Mouse (Mus musculus) embryonic fibroblast, embryonic 13.5 days (primary cell): ENCODE measurements around the gene Lrriq4.

Source experiments
- CTCF ChIP-seq: IDR thresholded peaks from 2 replicates; pipeline ENCODE4 v1.5.1; 2011; ENCODE audit warnings: mild to moderate bottlenecking, control low read depth, low read length, moderate library complexity, borderline replicate concordance; ENCODE audit not compliant: insufficient read depth
- POLR2A ChIP-seq: IDR thresholded peaks from 2 replicates; pipeline ENCODE4 v1.6.1; 2011; ENCODE audit warnings: low read depth, mild to moderate bottlenecking, control low read depth, low read length, moderate library complexity

DNA sequence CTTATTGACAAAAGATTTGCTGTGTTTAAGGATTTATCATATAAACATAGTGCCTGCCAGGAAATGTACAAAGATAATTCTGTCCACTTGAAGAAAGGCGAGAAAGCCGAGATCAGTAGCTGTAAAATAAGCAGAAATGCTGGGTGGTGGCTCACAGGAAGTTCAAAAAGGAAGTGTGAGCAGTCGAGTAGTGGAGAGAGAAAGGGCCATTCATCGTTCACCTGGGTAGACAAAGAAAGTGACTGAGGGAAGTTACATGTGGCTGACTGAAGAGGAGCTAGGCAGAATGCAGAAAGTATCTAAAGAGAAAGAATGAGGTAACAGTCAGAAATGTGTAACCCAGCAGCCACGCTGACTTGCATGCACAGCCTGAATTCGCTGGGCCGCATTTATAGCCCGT, 24.2 kb upstream of the Lrriq4 start:
- TF ChIP-seq CTCF (no peak), POLR2A (no peak)
